Comparison of ENCODE assay signal across 8 mouse cellular contexts in genomic region chr7:120917592-120918461, GRCm38 (mm10). TPM values are rescaled to one million over a fixed set of nuclear protein-coding genes. Genes with fewer than 3 reads are reported as not detected.
DNase-seq lines count a peak whose midpoint lies in the region; ATAC-seq and TF ChIP-seq lines count a peak whose summit lies in the region.

TSS of gene Polr3e (plus strand) at chr7:120917744.

- under 1% methylated on average over 93 of the region's 102 CpGs for WGBS in heart, embryonic 11.5 days (ENCODE audit: insufficient replicate concordance)
- under 1% methylated on average over 84 of the region's 102 CpGs for WGBS in kidney, embryonic 16.5 days
- WGBS in liver, adult 2 months, result under 1% methylated on average over 102 of the region's 102 CpGs

- TF ChIP-seq POLR2A in liver, adult 2 months (IDR thresholded peaks at IDR 0.05; ENCODE audit: extremely low read depth, insufficient read depth, low read length), result 0 out of 2 replicates have a peak, but pooled peaks have one; percentile 34
- peak; percentile 56 for TF ChIP-seq POLR2A in myocyte (IDR thresholded peaks at IDR 0.05; ENCODE audit: insufficient read length, low read depth)

- peak; percentile 100 for DNase-seq in B cell, adult 2 months
- peak; percentile 98 for DNase-seq in brain, adult 2 months (ENCODE audit: low read depth, low spot score)
- DNase-seq in liver, adult 2 months (ENCODE audit: extremely low read depth, low read depth, low spot score), result peak; percentile 81
- peak; percentile 99 for DNase-seq in splenic B cell, adult 2 months (ENCODE audit: low read depth, low spot score)

- H3K9me3 ChIP-seq in heart, embryonic 11.5 days (replicated peaks; ENCODE audit: control insufficient read depth, low read length), result no peaks in the 10 kb centered on the region
- H3K9me3 ChIP-seq in kidney, embryonic 16.5 days (ENCODE audit: low read length), result no peaks in the 10 kb centered on the region

- H3ac ChIP-seq in myocyte (ENCODE audit: control insufficient read depth, insufficient read length), result peak within 1 kb of the TSS; percentile 61

- H3K79me2 ChIP-seq in liver, adult 2 months (ENCODE audit: control insufficient read depth, insufficient read depth, low read length), result peaks cover 9% of the 10 kb centered on the region; the same call in 1 of the 2 replicates
- peaks cover 30% of the 10 kb centered on the region for H3K79me2 ChIP-seq in myocyte (ENCODE audit: control insufficient read depth, insufficient read depth)

- ATAC-seq in erythroblast, adult 5-6 weeks (replicated peaks; ENCODE audit: low FRiP score, poor library complexity, severe bottlenecking), result peak; percentile 90
- ATAC-seq in heart, embryonic 11.5 days (replicated peaks; ENCODE audit: insufficient number of reproducible peaks, low FRiP score, low TSS enrichment), result peak; percentile 89
- peak; percentile 95 for ATAC-seq in kidney, embryonic 16.5 days (ENCODE audit: low FRiP score, low TSS enrichment)

- H3K27ac ChIP-seq in heart, embryonic 11.5 days (ENCODE audit: low read depth, low read length), result peak within 1 kb of the TSS; percentile 84
- peak within 1 kb of the TSS; percentile 77 for H3K27ac ChIP-seq in kidney, embryonic 16.5 days (ENCODE audit: low read length)
- H3K27ac ChIP-seq in liver, adult 2 months (replicated peaks; ENCODE audit: insufficient read depth, low read depth, low read length), result peak within 1 kb of the TSS; percentile 70

- no peaks in the 10 kb centered on the region for H3K27me3 ChIP-seq in heart, embryonic 11.5 days (ENCODE audit: control insufficient read depth, insufficient read depth, low read length)
- H3K27me3 ChIP-seq in kidney, embryonic 16.5 days (ENCODE audit: insufficient read depth, low read length), result no peaks in the 10 kb centered on the region
- no peaks in the 10 kb centered on the region for H3K27me3 ChIP-seq in liver, adult 2 months (ENCODE audit: control insufficient read depth, insufficient read depth, low read length)
- no peaks in the 10 kb centered on the region for H3K27me3 ChIP-seq in myocyte (ENCODE audit: control insufficient read depth, insufficient read depth, insufficient read length)
- no peaks in the 10 kb centered on the region for H3K27me3 ChIP-seq in splenic B cell, adult 2 months (ENCODE audit: control insufficient read depth, insufficient read depth, low read length, poor library complexity, severe bottlenecking)

- H3K9ac ChIP-seq in heart, embryonic 11.5 days (ENCODE audit: low read depth, low read length), result peak within 1 kb of the TSS; percentile 96
- peak within 1 kb of the TSS; percentile 75 for H3K9ac ChIP-seq in kidney, embryonic 16.5 days (replicated peaks; ENCODE audit: low read length)
- peak within 1 kb of the TSS; percentile 91 for H3K9ac ChIP-seq in liver, adult 2 months (ENCODE audit: low read depth, low read length)

- H3K4me2 ChIP-seq in heart, embryonic 11.5 days, result peak within 1 kb of the TSS; percentile 81
- H3K4me2 ChIP-seq in kidney, embryonic 16.5 days (replicated peaks; ENCODE audit: low read depth, low read length), result peak within 1 kb of the TSS; percentile 75
- peak within 1 kb of the TSS; percentile 78 for H3K4me2 ChIP-seq in myocyte (ENCODE audit: low read depth)

- H3K4me1 ChIP-seq in heart, embryonic 11.5 days (ENCODE audit: control insufficient read depth, insufficient read depth, low read length), result peaks cover 3% of the 10 kb centered on the region; the same call in 1 of the 2 replicates
- H3K4me1 ChIP-seq in kidney, embryonic 16.5 days (ENCODE audit: insufficient read depth, low read length), result peaks cover 13% of the 10 kb centered on the region
- H3K4me1 ChIP-seq in liver, adult 2 months (ENCODE audit: control insufficient read depth, insufficient read depth, low read length), result no peaks in the 10 kb centered on the region; the same call in 1 of the 2 replicates

- no peaks in the 10 kb centered on the region for H3K36me3 ChIP-seq in heart, embryonic 11.5 days (ENCODE audit: control insufficient read depth, insufficient read depth, low read length)
- H3K36me3 ChIP-seq in kidney, embryonic 16.5 days (ENCODE audit: insufficient read depth, low read length), result no peaks in the 10 kb centered on the region
- no peaks in the 10 kb centered on the region for H3K36me3 ChIP-seq in liver, adult 2 months (ENCODE audit: control insufficient read depth, insufficient read depth, low read length)
- H3K36me3 ChIP-seq in myocyte (ENCODE audit: control insufficient read depth, insufficient read depth), result no peaks in the 10 kb centered on the region
- H3K36me3 ChIP-seq in splenic B cell, adult 2 months (ENCODE audit: control insufficient read depth, insufficient read depth, low read length, poor library complexity, severe bottlenecking), result no peaks in the 10 kb centered on the region

- TF ChIP-seq CTCF in liver, adult 2 months (IDR thresholded peaks at IDR 0.05; ENCODE audit: low read depth, low read length), result peak; percentile 87

- H3K4me3 ChIP-seq in heart, embryonic 11.5 days (ENCODE audit: low read depth, low read length), result peak within 1 kb of the TSS; percentile 97
- peak within 1 kb of the TSS; percentile 96 for H3K4me3 ChIP-seq in kidney, embryonic 16.5 days (ENCODE audit: low read length)
- H3K4me3 ChIP-seq in liver, adult 2 months (ENCODE audit: insufficient read depth, low read depth, low read length), result peak within 1 kb of the TSS; percentile 72
- H3K4me3 ChIP-seq in myocyte, result peak within 1 kb of the TSS; percentile 51

TF ChIP-seq in myocyte, 11 proteins besides CTCF, POLR2A, EP300 and RAD21:
- TF ChIP-seq CEBPB (IDR thresholded peaks at IDR 0.05; ENCODE audit: insufficient read depth, poor library complexity, severe bottlenecking), result no peak
- no peak for TF ChIP-seq SRF (IDR thresholded peaks at IDR 0.05; ENCODE audit: control insufficient read depth, insufficient read length, low read depth)
- no peak for TF ChIP-seq E2F4 (IDR thresholded peaks at IDR 0.05; ENCODE audit: insufficient read depth)
- TF ChIP-seq TCF12 (IDR thresholded peaks at IDR 0.05; ENCODE audit: insufficient read depth, poor library complexity, severe bottlenecking), result no peak
- no peak for TF ChIP-seq TCF3 (IDR thresholded peaks at IDR 0.05; ENCODE audit: insufficient read length, low read depth)
- TF ChIP-seq USF1 (IDR thresholded peaks at IDR 0.05; ENCODE audit: low read depth), result no peak
- no peak for TF ChIP-seq REST (IDR thresholded peaks at IDR 0.05; ENCODE audit: insufficient read depth, insufficient read length)
- TF ChIP-seq MYOD1 (IDR thresholded peaks at IDR 0.05; ENCODE audit: control insufficient read depth in 1 of 3, insufficient read length in 2 of 3, low read depth in 2 of 3), result no peak
- TF ChIP-seq MYOG (IDR thresholded peaks at IDR 0.05; ENCODE audit: control insufficient read depth in 1 of 3, insufficient read depth in 1 of 3, insufficient read length in 2 of 3, low read depth in 2 of 3), result no peak
- no peak for TF ChIP-seq MAX (IDR thresholded peaks at IDR 0.05; ENCODE audit: low read depth)
- no peak for TF ChIP-seq POLR2AphosphoS2 (IDR thresholded peaks at IDR 0.05; ENCODE audit: insufficient read length, low read depth)

RNA-seq across cellular contexts. Expression of gene Polr3e, which starts in this region (rescaled TPM):
- 3.1 and 3.3 TPM in 2 replicates for total RNA-seq in erythroblast, adult 5-6 weeks (2015; ENCODE audit: low replicate concordance)
- total RNA-seq in erythroblast, adult 5-6 weeks (2017; ENCODE audit: low replicate concordance), result 1.5 and 6.2 TPM in 2 replicates
- polyA plus RNA-seq in heart, embryonic 11.5 days (2014; fragmentation: Nextera tagmentation; extraction: Ambion mirVana), result 15.0 and 15.6 TPM in 2 replicates
- polyA plus RNA-seq in kidney, embryonic 16.5 days (2015; fragmentation: Nextera tagmentation; extraction: Ambion mirVana), result 45.6 and 46.4 TPM in 2 replicates
- total RNA-seq in liver, adult 2 months (2014; rRNA removed), result 4.7 and 6.7 TPM in 2 replicates
- 6.6 and 8.7 TPM in 2 replicates for polyA plus RNA-seq in liver, adult 2 months (2012; rRNA removed)
- polyA plus RNA-seq in myocyte (2012; fragmentation: generic; extraction: Trizol), result 12.0 TPM

Comparison
In these comparisons a context has a peak if more than half of its experiments do, and no peak if none do; other contexts are left out.
1. Peak in every context shown above with its lines: DNase-seq, ATAC-seq, H3K4me3 ChIP-seq and H3K27ac ChIP-seq.